Mouse (Mus musculus) liver (tissue): ENCODE measurements around the gene Lpcat2b.

ENCODE experiments used
- DNase-seq: peaks from one replicate; pipeline ENCODE4 v3.0.0-alpha.2; 2020; ENCODE audit warnings: mixed read lengths

Gene Lpcat2b

DNA sequence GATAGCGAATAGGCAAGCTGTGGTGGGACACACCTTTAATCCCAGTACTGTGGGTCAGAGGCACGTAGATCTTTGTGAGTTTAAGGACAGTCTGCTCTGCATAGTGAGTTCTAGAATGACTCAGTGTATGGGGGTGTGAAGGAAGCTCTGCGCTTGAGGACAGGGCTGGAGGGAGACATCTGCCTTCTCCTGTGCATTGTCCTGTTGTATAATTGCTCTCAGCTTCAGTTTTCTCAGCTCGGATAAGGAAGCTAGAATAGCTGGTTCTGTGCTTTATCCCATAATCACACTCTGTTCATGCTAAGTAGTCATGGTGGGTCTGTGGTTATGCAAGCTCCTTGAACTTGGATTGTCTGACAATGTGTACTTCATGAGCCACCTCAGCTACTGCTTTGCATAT is 17.4 kb downstream of the Lpcat2b start:
- no peak for DNase-seq

DNA sequence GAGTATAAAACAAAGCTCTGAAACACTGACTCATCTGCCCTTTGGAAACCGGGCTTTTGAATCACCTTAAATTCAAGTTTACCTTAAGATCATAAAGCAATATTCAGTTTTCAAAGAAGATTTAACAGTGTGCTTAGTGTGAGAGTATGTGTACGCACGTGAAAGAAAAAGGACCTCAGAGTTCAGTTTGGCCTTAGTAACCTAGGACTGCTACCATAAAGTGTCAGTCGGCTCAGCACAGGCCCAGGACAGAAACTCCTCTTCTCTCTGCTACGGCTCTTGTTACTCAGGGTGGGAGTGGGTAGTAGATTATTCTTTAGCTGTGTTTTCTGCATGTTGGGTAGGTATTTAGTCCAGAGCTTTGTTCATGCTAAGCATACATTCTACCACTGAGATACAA is 18.3 kb downstream of the Lpcat2b start:
- no peak for DNase-seq

DNA sequence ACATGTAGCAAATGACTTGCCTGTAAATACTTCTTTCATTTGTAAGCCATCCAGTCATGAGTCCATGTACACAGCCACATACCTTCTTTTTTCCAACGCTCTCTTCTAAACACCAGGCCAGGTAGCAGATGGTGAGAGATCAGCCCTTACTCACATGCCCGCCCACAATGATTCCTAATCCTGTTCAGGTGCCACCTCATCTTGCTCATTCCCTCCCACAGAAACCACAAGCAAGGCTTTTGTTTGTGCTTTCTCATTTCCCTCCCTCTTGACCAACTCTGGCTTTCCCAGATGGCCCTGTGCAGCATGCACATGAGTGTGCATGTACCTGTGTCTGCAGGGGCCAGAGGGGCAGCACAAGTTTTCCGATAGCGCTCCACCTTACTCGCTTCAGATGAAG is 18.9 kb downstream of the Lpcat2b start:
- DNase-seq, result no peak

DNA sequence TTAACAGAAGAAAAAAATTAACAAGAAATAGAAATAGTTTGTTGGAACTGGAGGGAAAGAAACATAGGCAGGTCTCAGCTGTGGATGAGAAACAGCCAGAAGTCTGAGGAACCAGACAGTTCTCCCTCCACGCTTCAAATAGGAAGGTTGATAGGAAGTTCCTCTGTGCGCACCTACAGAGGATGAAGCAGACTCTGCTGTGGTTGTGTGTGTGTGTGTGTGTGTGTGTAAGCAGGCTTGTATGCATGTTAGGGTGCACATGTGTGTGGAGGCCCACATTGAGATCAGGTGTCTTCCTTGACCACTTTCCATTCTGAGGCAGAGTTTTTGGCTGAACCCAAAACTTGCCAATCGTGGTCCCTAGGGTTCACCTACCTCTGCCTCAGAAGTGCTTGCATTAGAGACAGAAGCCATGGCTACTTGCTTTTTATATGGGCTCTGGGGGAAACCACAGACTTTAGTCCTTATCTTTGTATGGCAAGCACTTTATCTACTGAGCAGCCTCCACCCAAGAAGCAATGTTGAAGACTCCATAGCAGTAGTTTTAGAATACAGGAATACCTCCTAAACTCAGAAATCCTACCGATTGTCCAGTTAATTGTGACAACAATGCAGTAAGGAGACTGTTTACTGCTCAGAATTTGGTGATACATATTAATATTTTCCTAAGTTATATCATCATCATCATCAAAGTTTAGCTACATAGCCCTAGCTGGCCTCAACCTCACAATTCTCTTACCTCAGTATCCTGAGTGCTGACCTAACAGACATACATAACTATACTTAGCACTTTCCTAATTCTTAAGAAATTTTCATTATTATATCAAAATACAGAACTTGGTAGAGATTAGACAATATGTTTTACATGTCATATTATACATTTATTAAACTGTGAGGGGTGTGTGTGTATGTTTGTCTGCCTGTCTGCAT is 31.1 kb downstream of the Lpcat2b start:
- no peak for DNase-seq

DNA sequence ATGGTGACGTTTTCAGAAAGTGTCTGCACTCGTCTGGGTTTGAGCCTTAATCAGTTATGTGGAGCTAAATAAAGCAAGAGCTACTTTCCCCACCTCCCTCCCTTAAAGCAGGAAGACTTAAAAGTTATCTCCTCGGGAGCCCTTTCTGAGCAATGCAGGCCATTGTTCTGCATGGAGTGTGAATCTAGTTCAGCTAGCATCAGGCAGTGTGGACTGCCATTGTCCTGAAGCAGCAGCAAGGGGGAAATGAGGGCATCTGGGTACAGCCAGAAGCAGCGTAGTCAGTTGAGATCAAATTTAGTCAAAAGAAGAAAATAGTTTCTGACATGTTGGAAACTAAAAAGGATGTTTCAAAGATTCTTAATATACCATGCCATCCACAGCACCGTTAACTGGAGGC is 35.2 kb downstream of the Lpcat2b start:
- DNase-seq, result no peak

DNA sequence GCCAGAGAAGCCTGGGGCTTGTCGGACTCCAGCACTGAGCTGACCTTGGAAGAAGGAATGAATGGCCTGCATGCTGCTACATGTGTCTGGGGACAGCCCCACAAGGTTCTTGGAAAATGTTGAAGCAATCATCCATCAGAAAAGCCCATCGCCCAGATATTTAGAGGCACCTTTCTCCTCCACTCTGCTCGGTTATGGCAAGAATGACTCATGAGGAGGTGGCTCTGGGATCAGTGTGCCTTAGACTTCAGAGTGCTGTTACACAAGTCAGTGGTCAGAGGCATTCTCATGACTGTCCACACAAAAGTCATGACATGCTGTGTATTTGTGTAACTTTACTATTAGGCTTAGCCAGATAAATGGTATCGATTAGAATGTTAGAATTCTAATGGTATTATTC is 35.7 kb downstream of the Lpcat2b start:
- no peak for DNase-seq

DNA sequence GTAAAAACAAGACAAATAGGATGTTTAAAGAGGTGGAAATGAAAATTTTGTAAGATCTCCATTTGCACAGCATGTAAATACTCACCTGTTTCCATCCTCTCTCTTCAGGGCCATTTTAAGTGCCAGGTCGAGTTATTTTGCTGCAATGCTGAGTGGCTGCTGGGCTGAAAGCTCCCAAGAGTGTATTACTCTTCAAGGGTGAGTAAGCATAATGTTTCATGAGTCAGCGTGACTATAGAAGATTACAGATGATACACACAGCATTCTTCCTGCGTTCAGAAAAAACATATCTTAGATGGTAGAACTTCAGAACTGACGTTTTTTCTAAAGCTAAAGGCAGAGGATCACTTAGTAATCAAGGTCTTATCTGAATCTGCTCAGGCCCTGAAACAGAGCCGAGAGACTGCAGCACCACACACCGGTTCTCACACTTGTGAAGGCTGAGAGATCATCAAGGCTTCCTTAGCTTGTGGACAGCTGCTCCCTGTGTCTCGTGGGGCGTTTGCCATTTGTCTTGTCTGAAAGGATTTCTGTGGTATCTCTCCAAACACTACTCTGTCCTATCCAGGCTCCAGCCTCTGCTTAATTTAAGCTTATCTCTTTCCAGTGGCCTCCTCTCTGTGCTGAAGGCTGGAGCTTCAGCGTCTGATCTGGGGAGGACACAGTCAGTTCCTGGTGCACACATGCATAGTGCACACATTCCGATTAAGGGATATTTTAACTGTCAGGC is 39.4 kb downstream of the Lpcat2b start:
- peak; percentile 69 for DNase-seq

DNA sequence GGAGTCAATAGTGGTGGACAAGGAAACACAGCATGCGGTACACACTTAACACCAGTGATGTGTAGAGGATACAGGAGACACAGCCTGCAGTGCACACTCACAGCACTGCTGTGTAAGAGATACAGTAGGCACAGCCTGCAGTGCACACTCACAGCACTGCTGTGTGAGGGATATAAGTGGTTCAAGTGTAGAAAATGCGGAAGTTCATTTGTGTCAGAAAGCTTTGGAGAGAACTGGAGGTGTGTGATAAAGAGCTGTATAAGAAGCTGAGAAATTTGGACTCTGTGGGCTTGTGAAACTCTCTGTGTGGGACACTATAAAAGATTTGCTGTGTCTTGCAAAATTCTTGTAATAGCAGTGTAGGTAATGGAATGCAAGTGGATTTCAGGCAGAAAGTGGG is 48.8 kb downstream of the Lpcat2b start:
- DNase-seq, result no peak
